22 mouse cellular contexts compared by ENCODE assay signal in genomic region chr10:67071389-67071788, GRCm38 (mm10). TPM values are rescaled to one million over a fixed set of nuclear protein-coding genes. Genes with fewer than 3 reads are reported as not detected.
DNase-seq lines count a peak whose midpoint lies in the region; ATAC-seq and TF ChIP-seq lines count a peak whose summit lies in the region.
"Had no signal": no experiment of that assay in that cellular context is flagged by ENCODE, and none has a peak within 500 bp of the region (broad histone marks: within the 10 kb centered on the region; RNA-seq: fewer than 3 reads in every experiment).

No protein-coding gene starts in this region.

- no peak overlapping the region for H3K4me2 ChIP-seq in heart, embryonic 15.5 days
- no peak overlapping the region for H3K4me2 ChIP-seq in embryonic facial prominence, embryonic 14.5 days (ENCODE audit: low read depth, low read length)
- H3K4me2 ChIP-seq: limb, embryonic 15.5 days; lung, embryonic 15.5 days had no signal

- no peaks in the 10 kb centered on the region for H3K9me3 ChIP-seq in heart, embryonic 15.5 days (replicated peaks)
- H3K9me3 ChIP-seq in embryonic facial prominence, embryonic 14.5 days (ENCODE audit: control insufficient read depth, low read length), result no peaks in the 10 kb centered on the region
- H3K9me3 ChIP-seq: heart, embryonic 10.5 days; limb, embryonic 15.5 days; lung, embryonic 15.5 days had no signal

- no peak for TF ChIP-seq POLR2A in cerebellum, adult 2 months (IDR thresholded peaks at IDR 0.05; ENCODE audit: borderline replicate concordance, insufficient read depth, low read length)

- no peaks in the 10 kb centered on the region for H3K27me3 ChIP-seq in heart, embryonic 15.5 days
- no peaks in the 10 kb centered on the region for H3K27me3 ChIP-seq in embryonic facial prominence, embryonic 14.5 days (replicated peaks; ENCODE audit: control insufficient read depth, insufficient read depth, low read length)
- H3K27me3 ChIP-seq in cerebellum, adult 2 months (ENCODE audit: control insufficient read depth, insufficient read depth, low read length), result no peaks in the 10 kb centered on the region
- H3K27me3 ChIP-seq: limb, embryonic 15.5 days; lung, embryonic 15.5 days had no signal

- H3K36me3 ChIP-seq in heart, embryonic 15.5 days, result no peaks in the 10 kb centered on the region
- H3K36me3 ChIP-seq in embryonic facial prominence, embryonic 14.5 days (ENCODE audit: control insufficient read depth, insufficient read depth, low read length), result no peaks in the 10 kb centered on the region
- H3K36me3 ChIP-seq: heart, embryonic 10.5 days; limb, embryonic 15.5 days; lung, embryonic 15.5 days had no signal

- H3K27ac ChIP-seq in heart, embryonic 15.5 days, result peak overlapping the region; percentile 23; the same call in 1 of the 2 replicates
- peak overlapping the region; percentile 16; the same call in 1 of the 2 replicates for H3K27ac ChIP-seq in embryonic facial prominence, embryonic 14.5 days (replicated peaks; ENCODE audit: low read depth, low read length)
- H3K27ac ChIP-seq in cerebellum, adult 2 months (ENCODE audit: insufficient read depth, low read length), result no peak overlapping the region
- H3K27ac ChIP-seq: heart, embryonic 10.5 days; lung, embryonic 15.5 days; stomach, postnatal 0 days had no signal

- H3K4me1 ChIP-seq in heart, embryonic 15.5 days (replicated peaks), result peaks cover 7% of the 10 kb centered on the region; the same call in 1 of the 2 replicates
- 0 out of 2 replicates have a peak, but pooled peaks cover 3% of the 10 kb centered on the region for H3K4me1 ChIP-seq in embryonic facial prominence, embryonic 14.5 days (ENCODE audit: control insufficient read depth, insufficient read depth, low read length)
- peaks cover 20% of the 10 kb centered on the region for H3K4me1 ChIP-seq in cerebellum, adult 2 months (ENCODE audit: control insufficient read depth, insufficient read depth, low read length)
- H3K4me1 ChIP-seq: lung, embryonic 15.5 days had no signal

- no peak for DNase-seq in heart, adult 9 months (ENCODE audit: low spot score in 2 of 2)
- DNase-seq in lung, postnatal 10 days, result peak; percentile 44
- no peak for DNase-seq in lung, adult 18-20 months
- peak; percentile 24 for DNase-seq in CD4-positive, CD25-positive, alpha-beta regulatory T cell, adult 2 months (ENCODE audit: low read depth, low spot score)
- DNase-seq in embryonic facial prominence, embryonic 14.5 days (ENCODE audit: low spot score), result no peak
- no peak for DNase-seq in cerebellum, adult 2 months
- DNase-seq in adrenal gland, adult 18-20 months (ENCODE audit: low spot score in 2 of 2), result no peak
- DNase-seq: adrenal gland, postnatal 25 days; cerebellum, postnatal 14 days; gastrocnemius, postnatal 10 days; heart, postnatal 36 days; kidney, adult 11 months; kidney, postnatal 10 days; layer of hippocampus, adult 9-11 months had no signal

- TF ChIP-seq CTCF in cerebellum, adult 2 months (IDR thresholded peaks at IDR 0.05; ENCODE audit: borderline replicate concordance, insufficient read depth, low read depth, low read length), result no peak

- H3K4me3 ChIP-seq in heart, embryonic 15.5 days, result no peak overlapping the region
- H3K4me3 ChIP-seq in embryonic facial prominence, embryonic 14.5 days (ENCODE audit: low read depth, low read length), result no peak overlapping the region
- no peak overlapping the region for H3K4me3 ChIP-seq in cerebellum, adult 2 months (replicated peaks; ENCODE audit: insufficient read depth, low read depth, low read length)
- H3K4me3 ChIP-seq: erythroblast, embryonic 14.5 days; heart, embryonic 10.5 days; limb, embryonic 15.5 days; lung, embryonic 15.5 days had no signal

- ATAC-seq in heart, embryonic 15.5 days (replicated peaks; ENCODE audit: insufficient number of reproducible peaks, insufficient read depth, low FRiP score, low read depth), result no peak
- no peak for ATAC-seq in embryonic facial prominence, embryonic 14.5 days (ENCODE audit: low read depth)
- ATAC-seq: forebrain, embryonic 16.5 days; hindbrain, embryonic 16.5 days had no signal

- H3K9ac ChIP-seq in heart, embryonic 15.5 days, result no peak overlapping the region
- H3K9ac ChIP-seq in embryonic facial prominence, embryonic 14.5 days (ENCODE audit: low read depth, low read length), result no peak overlapping the region
- H3K9ac ChIP-seq: limb, embryonic 15.5 days; lung, embryonic 15.5 days had no signal

- WGBS in heart, embryonic 15.5 days, result 64% methylated on average over 4 of the region's 4 CpGs
- 89% methylated on average over 4 of the region's 4 CpGs for WGBS in embryonic facial prominence, embryonic 14.5 days
- WGBS in cerebellum, adult 2 months, result 74% methylated on average over 4 of the region's 4 CpGs

RNA-seq across cellular contexts. Expression of gene Jmjd1c, which starts 24.5 kb away (rescaled TPM):
- polyA plus RNA-seq in heart, embryonic 15.5 days (2015; fragmentation: Nextera tagmentation; extraction: Ambion mirVana), result 33.3 and 33.5 TPM in 2 replicates
- polyA plus RNA-seq in embryonic facial prominence, embryonic 14.5 days (2014; fragmentation: Nextera tagmentation; extraction: Ambion mirVana), result 44.0 and 44.4 TPM in 2 replicates
- 56.3 and 63.8 TPM in 2 replicates for polyA plus RNA-seq in cerebellum, adult 2 months (2012; rRNA removed)
- total RNA-seq in adrenal gland, adult 18-20 months (2021), result 10 to 100 TPM; 44.4 to 49.7 TPM

RNA-seq across cellular contexts. Expression of gene Reep3, which starts 25.4 kb away (rescaled TPM):
- 30.6 and 31.5 TPM in 2 replicates for polyA plus RNA-seq in heart, embryonic 15.5 days (2015; fragmentation: Nextera tagmentation; extraction: Ambion mirVana)
- polyA plus RNA-seq in embryonic facial prominence, embryonic 14.5 days (2014; fragmentation: Nextera tagmentation; extraction: Ambion mirVana), result 39.6 and 40.0 TPM in 2 replicates
- polyA plus RNA-seq in cerebellum, adult 2 months (2012; rRNA removed), result 44.0 and 45.2 TPM in 2 replicates
- 10 to 100 TPM; 40.7 to 41.0 TPM for total RNA-seq in adrenal gland, adult 18-20 months (2021)

Comparison
In these comparisons a context has a peak if more than half of its experiments do, and no peak if none do; other contexts are left out.
1. DNase-seq: peak in lung, postnatal 10 days (single experiment) and CD4-positive, CD25-positive, alpha-beta regulatory T cell, adult 2 months (single experiment); none in heart, adult 9 months (0 of 2), lung, adult 18-20 months (0 of 2), embryonic facial prominence, embryonic 14.5 days (single experiment), cerebellum, adult 2 months (0 of 2) and adrenal gland, adult 18-20 months (0 of 2).